Mouse (Mus musculus): ENCODE data around the gene Spsb3. TPM values are rescaled to one million over a fixed set of nuclear protein-coding genes. Genes with fewer than 3 reads are reported as not detected.
A peak's percentile ranks its signal among the peaks of the same experiment; 100 is the strongest.

The Spsb3 gene
- polyA plus RNA-seq, 1 experiment, result 47.2 TPM

DNA sequence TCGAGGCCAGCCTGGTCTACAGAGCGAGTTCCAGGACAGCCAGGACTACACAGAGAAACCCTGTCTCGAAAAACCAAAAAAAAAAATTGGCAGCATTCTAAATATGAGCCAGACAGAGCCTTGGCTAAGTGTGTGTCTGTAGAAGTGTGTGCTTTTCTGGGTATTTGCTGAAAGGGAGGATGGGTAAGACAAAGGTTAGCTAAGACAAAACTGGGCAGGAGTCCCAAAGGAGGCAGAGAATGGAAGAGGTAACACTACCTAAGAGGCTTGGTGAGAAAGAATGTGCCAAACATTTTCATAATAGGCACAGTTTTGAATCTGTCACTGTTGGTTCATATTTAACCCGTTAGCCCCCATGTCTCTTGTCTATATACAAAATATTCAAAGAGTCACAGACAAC is 46.0 kb downstream of the Spsb3 start:
- no peak overlapping the region for H3K27ac ChIP-seq (ENCODE audit: control insufficient read depth, insufficient read depth, low read depth, low read length, poor library complexity)
- TF ChIP-seq CTCF (IDR thresholded peaks at IDR 0.05; ENCODE audit: control insufficient read depth, insufficient read depth, low read length) (no peak), POLR2A (IDR thresholded peaks at IDR 0.05; ENCODE audit: borderline replicate concordance, control insufficient read depth, low read depth, low read length) (no peak)
- 89% methylated on average over 4 of the region's 4 CpGs for WGBS
- no peak overlapping the region for H3K4me3 ChIP-seq (replicated peaks; ENCODE audit: control insufficient read depth, low read depth, low read length)
- H3K4me1 ChIP-seq (ENCODE audit: control insufficient read depth, insufficient read depth, low read length), result no peaks in the 10 kb centered on the region; the same call in 1 of the 2 replicates

DNA sequence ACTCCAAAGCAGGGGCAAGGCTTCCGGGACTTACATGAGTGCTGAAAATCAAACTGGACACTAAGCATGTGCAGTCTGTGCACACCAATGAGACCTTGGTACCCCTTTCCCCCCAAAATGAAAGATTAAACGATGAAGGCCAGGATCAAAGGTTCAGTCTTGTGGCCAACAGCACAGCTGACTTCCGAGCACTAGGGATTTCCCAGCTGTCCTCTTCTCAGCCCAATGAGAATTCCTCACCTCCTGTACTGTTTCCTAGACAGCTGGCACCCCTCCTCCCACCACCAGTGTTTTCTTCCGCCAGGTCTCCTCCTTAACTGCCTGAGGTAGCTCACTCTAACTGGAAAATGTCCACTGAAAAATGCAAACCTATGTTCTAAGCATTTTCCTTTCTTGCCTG is 46.7 kb downstream of the Spsb3 start:
- 83% methylated on average over 4 of the region's 4 CpGs for WGBS
- no peak for TF ChIP-seq POLR2A (IDR thresholded peaks at IDR 0.05; ENCODE audit: borderline replicate concordance, control insufficient read depth, low read depth, low read length)
- TF ChIP-seq CTCF (IDR thresholded peaks at IDR 0.05; ENCODE audit: control insufficient read depth, insufficient read depth, low read length), result no peak
- no peak overlapping the region for H3K27ac ChIP-seq (ENCODE audit: control insufficient read depth, insufficient read depth, low read depth, low read length, poor library complexity)
- H3K4me3 ChIP-seq (replicated peaks; ENCODE audit: control insufficient read depth, low read depth, low read length), result no peak overlapping the region
- H3K4me1 ChIP-seq (ENCODE audit: control insufficient read depth, insufficient read depth, low read length), result no peaks in the 10 kb centered on the region; the same call in 1 of the 2 replicates

DNA sequence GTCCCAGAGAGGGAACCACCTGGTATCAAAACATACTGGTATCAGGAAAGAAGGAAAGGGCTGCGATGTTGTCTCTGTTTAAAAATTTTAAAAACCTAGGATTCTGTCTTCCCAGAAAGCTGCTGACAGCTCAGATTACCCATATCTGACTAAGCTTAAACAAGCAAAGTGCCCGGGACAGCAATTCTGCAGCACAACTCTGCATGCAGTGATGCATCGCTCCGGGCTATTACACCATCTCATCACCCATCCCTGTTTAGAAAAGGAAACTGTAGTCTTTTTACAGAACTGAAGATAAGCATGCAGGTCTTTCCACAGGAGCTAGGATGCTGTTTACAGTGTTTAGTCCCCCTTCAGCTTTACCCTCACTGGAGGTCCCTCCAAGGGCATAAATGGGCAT is 48.5 kb downstream of the Spsb3 start:
- Histone ChIP-seq H3K4me1 (ENCODE audit: control insufficient read depth, insufficient read depth, low read length) (no peaks in the 10 kb centered on the region; the same call in 1 of the 2 replicates), H3K27ac (ENCODE audit: control insufficient read depth, insufficient read depth, low read depth, low read length, poor library complexity) (no peak overlapping the region), H3K4me3 (replicated peaks; ENCODE audit: control insufficient read depth, low read depth, low read length) (no peak overlapping the region)
- 68% methylated on average over 4 of the region's 4 CpGs for WGBS
- TF ChIP-seq CTCF (IDR thresholded peaks at IDR 0.05; ENCODE audit: control insufficient read depth, insufficient read depth, low read length), result no peak

DNA sequence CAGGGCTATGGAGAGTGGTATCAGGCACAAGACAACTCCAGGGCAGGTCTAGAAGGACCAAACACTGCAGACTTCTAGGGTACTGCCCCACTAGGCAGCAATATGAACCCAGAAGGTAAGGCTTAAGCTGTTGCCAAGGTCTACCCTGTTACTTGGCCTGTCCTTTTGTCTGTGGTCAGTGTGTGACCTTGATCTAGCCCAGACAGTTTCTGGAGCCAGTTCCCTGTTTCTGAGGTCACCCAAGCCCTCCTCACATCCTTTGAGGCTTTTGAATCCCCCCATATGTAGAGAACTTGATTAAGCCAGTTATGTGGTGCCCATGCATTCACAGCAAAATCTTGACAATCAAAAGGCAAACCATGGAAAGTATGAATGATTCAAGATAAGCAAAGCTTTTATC is 49.2 kb downstream of the Spsb3 start:
- Histone ChIP-seq H3K27ac (ENCODE audit: control insufficient read depth, insufficient read depth, low read depth, low read length, poor library complexity) (no peak overlapping the region), H3K4me3 (replicated peaks; ENCODE audit: control insufficient read depth, low read depth, low read length) (peak overlapping the region; percentile 43), H3K4me1 (ENCODE audit: control insufficient read depth, insufficient read depth, low read length) (no peaks in the 10 kb centered on the region; the same call in 1 of the 2 replicates)
- TF ChIP-seq POLR2A (IDR thresholded peaks at IDR 0.05; ENCODE audit: borderline replicate concordance, control insufficient read depth, low read depth, low read length) (no peak), CTCF (IDR thresholded peaks at IDR 0.05; ENCODE audit: control insufficient read depth, insufficient read depth, low read length) (no peak)

DNA sequence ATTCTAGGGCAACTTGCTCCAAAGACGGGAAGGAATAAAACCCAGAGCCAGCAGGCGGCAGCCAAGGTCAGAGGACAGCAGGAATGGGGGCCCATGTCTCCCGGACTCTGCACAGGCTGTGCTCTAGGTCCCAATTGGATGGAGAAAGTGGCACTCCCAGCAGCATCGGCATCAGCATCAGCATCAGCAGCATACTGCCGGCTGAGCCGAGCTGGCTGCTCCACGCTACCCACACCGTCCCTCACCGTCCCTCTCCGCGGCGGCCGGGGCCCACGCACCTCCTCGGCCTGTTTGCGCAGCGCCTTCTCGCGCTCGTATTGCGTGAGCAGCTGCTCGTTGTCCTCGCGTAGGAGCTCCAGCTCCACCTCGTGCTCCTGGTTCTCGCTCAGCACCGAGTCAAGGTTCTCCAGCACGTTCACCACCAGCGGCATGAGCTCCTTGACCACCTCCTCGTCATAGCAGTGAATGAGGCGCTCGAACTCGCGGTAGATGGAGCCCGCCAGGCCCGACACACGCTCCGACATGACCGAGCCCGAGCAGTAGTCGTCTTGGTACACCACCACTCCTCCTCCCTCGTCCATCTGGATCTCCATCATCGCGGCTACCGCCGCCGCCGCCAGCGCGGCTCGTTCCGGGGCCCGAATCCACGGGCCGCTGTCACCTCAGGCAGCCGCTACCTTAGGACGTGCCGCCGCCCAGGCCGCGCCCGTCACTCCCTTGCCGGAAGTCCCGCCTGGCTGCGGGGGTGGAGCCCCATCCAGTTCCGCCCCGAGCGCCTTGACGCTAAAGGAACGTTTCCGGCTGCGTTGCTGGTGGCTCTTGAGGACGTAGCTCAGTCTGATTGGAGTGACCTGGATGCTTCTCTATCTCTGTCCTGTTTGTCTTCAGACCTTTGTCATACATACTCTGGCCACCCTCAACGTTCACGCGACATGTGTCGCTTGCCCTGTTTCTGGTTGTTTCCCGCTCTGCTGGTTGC is 50.1 kb downstream of the Spsb3 start, which contains the start of gene Mapk8ip3:
Mapk8ip3 (minus strand) TSS at position 719 of the 979 bp plus-strand sequence.
- Histone ChIP-seq H3K4me3 (replicated peaks; ENCODE audit: control insufficient read depth, low read depth, low read length) (peak within 1 kb of the TSS; percentile 91), H3K4me1 (ENCODE audit: control insufficient read depth, insufficient read depth, low read length) (no peaks in the 10 kb centered on the region; the same call in 1 of the 2 replicates), H3K27ac (ENCODE audit: control insufficient read depth, insufficient read depth, low read depth, low read length, poor library complexity) (peak within 1 kb of the TSS; percentile 63)
- TF ChIP-seq CTCF (IDR thresholded peaks at IDR 0.05; ENCODE audit: control insufficient read depth, insufficient read depth, low read length) (peak; percentile 21; the same call in 1 of the 2 replicates), POLR2A (IDR thresholded peaks at IDR 0.05; ENCODE audit: borderline replicate concordance, control insufficient read depth, low read depth, low read length) (peak; percentile 87; the same call in 1 of the 2 replicates)
- WGBS, result under 1% methylated on average over 78 of the region's 78 CpGs

GRCm38 (mm10) chr17:24937266-24937665 is 50.8 kb downstream of the Spsb3 start:
- 36% methylated on average over 6 of the region's 6 CpGs for WGBS

More at GRCm38 (mm10) chr17:24937266-24937665, 50.8 kb downstream of the Spsb3 start:
- H3K4me1 ChIP-seq (ENCODE audit: control insufficient read depth, insufficient read depth, low read length), result no peaks in the 10 kb centered on the region; the same call in 1 of the 2 replicates
- H3K4me3 ChIP-seq (replicated peaks; ENCODE audit: control insufficient read depth, low read depth, low read length), result peak overlapping the region; percentile 91
- TF ChIP-seq POLR2A (IDR thresholded peaks at IDR 0.05; ENCODE audit: borderline replicate concordance, control insufficient read depth, low read depth, low read length), result no peak
- no peak for TF ChIP-seq CTCF (IDR thresholded peaks at IDR 0.05; ENCODE audit: control insufficient read depth, insufficient read depth, low read length)
- H3K27ac ChIP-seq (ENCODE audit: control insufficient read depth, insufficient read depth, low read depth, low read length, poor library complexity), result peak overlapping the region; percentile 63

Other genes starting within 250 kb of the Spsb3 start
- gene Slc9a3r2, start 236.3 kb upstream of the Spsb3 start, polyA plus RNA-seq (2011; ENCODE audit: insufficient read depth, insufficient read length, low replicate concordance, missing spikeins), result 5.2 and 5.9 TPM in 2 replicates
- gene Npw, start 228.2 kb upstream of the Spsb3 start, polyA plus RNA-seq (2011; ENCODE audit: insufficient read depth, insufficient read length, low replicate concordance, missing spikeins), result not detected in 2 replicates
- 19.6 and 29.3 TPM in 2 replicates for gene Zfp598, start 217.0 kb upstream of the Spsb3 start, polyA plus RNA-seq (2011; ENCODE audit: insufficient read depth, insufficient read length, low replicate concordance, missing spikeins)
- gene Syngr3, start 196.7 kb upstream of the Spsb3 start, polyA plus RNA-seq (2011; ENCODE audit: insufficient read depth, insufficient read length, low replicate concordance, missing spikeins), result not detected in 2 replicates
- 19.3 and 42.9 TPM in 2 replicates for gene Gfer, start 190.5 kb upstream of the Spsb3 start, polyA plus RNA-seq (2011; ENCODE audit: insufficient read depth, insufficient read length, low replicate concordance, missing spikeins)
- gene Noxo1, start 190.4 kb upstream of the Spsb3 start, polyA plus RNA-seq (2011; ENCODE audit: insufficient read depth, insufficient read length, low replicate concordance, missing spikeins), result 2.1 and 2.5 TPM in 2 replicates
- 19.4 and 28.1 TPM in 2 replicates for gene Tbl3, start 179.0 kb upstream of the Spsb3 start, polyA plus RNA-seq (2011; ENCODE audit: insufficient read depth, insufficient read length, low replicate concordance, missing spikeins)
- not detected in 2 replicates for gene Rnf151, start 168.6 kb upstream of the Spsb3 start, polyA plus RNA-seq (2011; ENCODE audit: insufficient read depth, insufficient read length, low replicate concordance, missing spikeins)
- gene Rps2, start 168.5 kb upstream of the Spsb3 start, polyA plus RNA-seq (2011; ENCODE audit: insufficient read depth, insufficient read length, low replicate concordance, missing spikeins), result 828 and 1,146 TPM in 2 replicates
- gene Ndufb10, start 162.2 kb upstream of the Spsb3 start, polyA plus RNA-seq (2011; ENCODE audit: insufficient read depth, insufficient read length, low replicate concordance, missing spikeins), result 150 and 172 TPM in 2 replicates
- 2.5 TPM in 1 of 2 replicates, not detected in the other for gene Rpl3l, start 158.8 kb upstream of the Spsb3 start, polyA plus RNA-seq (2011; ENCODE audit: insufficient read depth, insufficient read length, low replicate concordance, missing spikeins)
- gene Msrb1, start 150.0 kb upstream of the Spsb3 start, polyA plus RNA-seq (2011; ENCODE audit: insufficient read depth, insufficient read length, low replicate concordance, missing spikeins), result 106 and 309 TPM in 2 replicates
- 2.2 TPM in 1 of 2 replicates, not detected in the other for gene Hs3st6, start 133.7 kb upstream of the Spsb3 start, polyA plus RNA-seq (2011; ENCODE audit: insufficient read depth, insufficient read length, low replicate concordance, missing spikeins)
- gene Meiob, start 82.4 kb upstream of the Spsb3 start, polyA plus RNA-seq (2011; ENCODE audit: insufficient read depth, insufficient read length, low replicate concordance, missing spikeins), result 0.77 TPM in 1 of 2 replicates, not detected in the other
- gene Hagh, start 46.5 kb upstream of the Spsb3 start, polyA plus RNA-seq (2011; ENCODE audit: insufficient read depth, insufficient read length, low replicate concordance, missing spikeins), result 92.4 and 146 TPM in 2 replicates
- 51.5 and 67.1 TPM in 2 replicates for gene Fahd1, start 36.3 kb upstream of the Spsb3 start, polyA plus RNA-seq (2011; ENCODE audit: insufficient read depth, insufficient read length, low replicate concordance, missing spikeins)
- gene Igfals, start 20.6 kb upstream of the Spsb3 start, polyA plus RNA-seq (2011; ENCODE audit: insufficient read depth, insufficient read length, low replicate concordance, missing spikeins), result not detected in 2 replicates
- 34.2 and 45.6 TPM in 2 replicates for gene Nubp2, start 294 bp upstream of the Spsb3 start, polyA plus RNA-seq (2011; ENCODE audit: insufficient read depth, insufficient read length, low replicate concordance, missing spikeins)
- gene Eme2, start 8.4 kb downstream of the Spsb3 start, polyA plus RNA-seq (2011; ENCODE audit: insufficient read depth, insufficient read length, low replicate concordance, missing spikeins), result 8.2 and 35.6 TPM in 2 replicates
- gene Mrps34, start 8.5 kb downstream of the Spsb3 start, polyA plus RNA-seq (2011; ENCODE audit: insufficient read depth, insufficient read length, low replicate concordance, missing spikeins), result 23.4 and 43.9 TPM in 2 replicates
- gene Nme3, start 9.9 kb downstream of the Spsb3 start, polyA plus RNA-seq (2011; ENCODE audit: insufficient read depth, insufficient read length, low replicate concordance, missing spikeins), result 51.7 and 64.3 TPM in 2 replicates
- 51.0 and 96.3 TPM in 2 replicates for gene Mapk8ip3, start 50.3 kb downstream of the Spsb3 start, polyA plus RNA-seq (2011; ENCODE audit: insufficient read depth, insufficient read length, low replicate concordance, missing spikeins)
- gene Jpt2, start 74.0 kb downstream of the Spsb3 start, polyA plus RNA-seq (2011; ENCODE audit: insufficient read depth, insufficient read length, low replicate concordance, missing spikeins), result 12.2 and 31.5 TPM in 2 replicates
- 9.1 and 15.8 TPM in 2 replicates for gene Cramp1l, start 129.1 kb downstream of the Spsb3 start, polyA plus RNA-seq (2011; ENCODE audit: insufficient read depth, insufficient read length, low replicate concordance, missing spikeins)
- 65.1 and 72.5 TPM in 2 replicates for gene Ift140, start 129.4 kb downstream of the Spsb3 start, polyA plus RNA-seq (2011; ENCODE audit: insufficient read depth, insufficient read length, low replicate concordance, missing spikeins)
- gene Tmem204, start 196.9 kb downstream of the Spsb3 start, polyA plus RNA-seq (2011; ENCODE audit: insufficient read depth, insufficient read length, low replicate concordance, missing spikeins), result 2.5 and 4.6 TPM in 2 replicates
- 19.5 and 30.4 TPM in 2 replicates for gene Telo2, start 229.3 kb downstream of the Spsb3 start, polyA plus RNA-seq (2011; ENCODE audit: insufficient read depth, insufficient read length, low replicate concordance, missing spikeins)
- gene Ptx4, start 234.1 kb downstream of the Spsb3 start, polyA plus RNA-seq (2011; ENCODE audit: insufficient read depth, insufficient read length, low replicate concordance, missing spikeins), result 1.4 TPM in 1 of 2 replicates, not detected in the other
- 17.0 and 21.9 TPM in 2 replicates for gene Clcn7, start 246.7 kb downstream of the Spsb3 start, polyA plus RNA-seq (2011; ENCODE audit: insufficient read depth, insufficient read length, low replicate concordance, missing spikeins)

All from bone marrow, adult 2 months (tissue).